Mouse (Mus musculus): ENCODE measurements around the gene Det1. TPM values are rescaled to one million over a fixed set of nuclear protein-coding genes. Genes with fewer than 3 reads are reported as not detected.

The Det1 gene
- total and polyA plus RNA-seq, 3 experiments: 15.8 to 16.8 TPM; not detected in 1

- Histone ChIP-seq H3K9me3 (replicated peaks; ENCODE audit: insufficient read depth, low read length) (no peaks in the 10 kb centered on the region), H3K27ac (ENCODE audit: control insufficient read depth, low read depth, low read length) (peak overlapping the region; percentile 94), H3K4me1 (ENCODE audit: control insufficient read depth in 1 of 2, insufficient read depth in 2 of 2, low read length in 2 of 2) (peaks cover 23 to 51% of the 10 kb centered on the region in 2 experiments), H3K9ac (ENCODE audit: control insufficient read depth, low read depth, low read length, poor library complexity, severe bottlenecking) (peak overlapping the region; percentile 35), H3K27me3 (ENCODE audit: control insufficient read depth in 1 of 2, insufficient read depth in 2 of 2, low read length in 2 of 2) (no peaks in the 10 kb centered on the region), H3K79me2 (ENCODE audit: control insufficient read depth, insufficient read depth, low read length, poor library complexity) (no peaks in the 10 kb centered on the region), H3K4me3 (ENCODE audit: control insufficient read depth in 1 of 2, insufficient read depth in 1 of 2, low read depth in 2 of 2, low read length in 2 of 2) (0 out of 4 replicates have a peak overlapping the region, but pooled peaks of 1 of the 2 experiments have one; percentile 5), H3K36me3 (ENCODE audit: control insufficient read depth in 1 of 2, insufficient read depth in 2 of 2, low read length in 2 of 2) (peaks cover 0 to 45% of the 10 kb centered on the region in 2 experiments; a peak in 2 of 4 replicates)
- TF ChIP-seq POLR2A (IDR thresholded peaks at IDR 0.05; ENCODE audit: control insufficient read depth in 1 of 2, insufficient read depth in 1 of 2, low read depth in 1 of 2, low read length in 2 of 2, poor library complexity in 1 of 2) (peak in 1 of 2 experiments; percentile 8; a peak in 1 of 4 replicates), ELF1 (IDR thresholded peaks at IDR 0.05; ENCODE audit: low read depth, low read length) (no peak), RCOR1 (IDR thresholded peaks at IDR 0.05; ENCODE audit: low read depth, low read length) (no peak), MAX (IDR thresholded peaks at IDR 0.05; ENCODE audit: low read length) (0 out of 2 replicates have a peak, but pooled peaks have one; percentile 10), TBP (IDR thresholded peaks at IDR 0.05; ENCODE audit: low read depth, low read length) (0 out of 2 replicates have a peak, but pooled peaks have one; percentile 2), CHD2 (IDR thresholded peaks at IDR 0.05; ENCODE audit: low read length) (no peak), ZC3H11A (IDR thresholded peaks at IDR 0.05; ENCODE audit: low read depth, low read length) (no peak), ZNF384 (IDR thresholded peaks at IDR 0.05; ENCODE audit: low read depth, low read length) (no peak), GATA1 (IDR thresholded peaks at IDR 0.05; ENCODE audit: low read depth, low read length) (peak; percentile 33; the same call in 1 of the 2 replicates), RAD21 (IDR thresholded peaks at IDR 0.05; ENCODE audit: low read depth, low read length) (no peak), EP300 (IDR thresholded peaks at IDR 0.05; ENCODE audit: low read depth in 1 of 2, low read length in 2 of 2) (no peak; a peak in 1 of 4 replicates)
- no peak for DNase-seq (ENCODE audit: low read depth, low spot score)
These were observed 52.4 kb downstream of the Det1 start for GRCm38 (mm10) chr7:78794571-78795092.

GRCm38 (mm10) chr7:78793895-78794570 lies 53.0 kb downstream of the Det1 start:
- no peaks in the 10 kb centered on the region for H3K27me3 ChIP-seq (ENCODE audit: control insufficient read depth in 1 of 2, insufficient read depth in 2 of 2, low read length in 2 of 2)
- DNase-seq (ENCODE audit: low read depth, low spot score): peak; percentile 84
- peaks cover 0 to 40% of the 10 kb centered on the region in 2 experiments; a peak in 2 of 4 replicates for H3K36me3 ChIP-seq (ENCODE audit: control insufficient read depth in 1 of 2, insufficient read depth in 2 of 2, low read length in 2 of 2)
- H3K9me3 ChIP-seq (replicated peaks; ENCODE audit: insufficient read depth, low read length): no peaks in the 10 kb centered on the region
- H3K27ac ChIP-seq (ENCODE audit: control insufficient read depth, low read depth, low read length): peak overlapping the region; percentile 94
- H3K9ac ChIP-seq (ENCODE audit: control insufficient read depth, low read depth, low read length, poor library complexity, severe bottlenecking): peak overlapping the region; percentile 62
- H3K4me1 ChIP-seq (ENCODE audit: control insufficient read depth in 1 of 2, insufficient read depth in 2 of 2, low read length in 2 of 2): peaks cover 21 to 48% of the 10 kb centered on the region in 2 experiments
- peak overlapping the region; percentile 12 for H3K4me3 ChIP-seq (ENCODE audit: control insufficient read depth in 1 of 2, insufficient read depth in 1 of 2, low read depth in 2 of 2, low read length in 2 of 2)
- no peaks in the 10 kb centered on the region for H3K79me2 ChIP-seq (ENCODE audit: control insufficient read depth, insufficient read depth, low read length, poor library complexity)
- TF ChIP-seq CHD2 (IDR thresholded peaks at IDR 0.05; ENCODE audit: low read length) (no peak), GATA1 (IDR thresholded peaks at IDR 0.05; ENCODE audit: low read depth, low read length) (no peak), JUND (IDR thresholded peaks at IDR 0.05; ENCODE audit: low read depth, low read length) (no peak), MAX (IDR thresholded peaks at IDR 0.05; ENCODE audit: low read length) (peak; percentile 83), ZNF384 (IDR thresholded peaks at IDR 0.05; ENCODE audit: low read depth, low read length) (no peak), POLR2AphosphoS5 (IDR thresholded peaks at IDR 0.05; ENCODE audit: borderline replicate concordance, low read depth, low read length) (no peak), MAFK (IDR thresholded peaks at IDR 0.05; ENCODE audit: borderline replicate concordance, low read depth, low read length) (no peak), TBP (IDR thresholded peaks at IDR 0.05; ENCODE audit: low read depth, low read length) (0 out of 2 replicates have a peak, but pooled peaks have one; percentile 12), MEF2A (IDR thresholded peaks at IDR 0.05; ENCODE audit: extremely low read depth, insufficient replicate concordance, low read depth, low read length, poor library complexity, severe bottlenecking) (no peak), NRF1 (IDR thresholded peaks at IDR 0.05; ENCODE audit: insufficient read depth, low read depth, low read length, poor library complexity, severe bottlenecking) (no peak), ELF1 (IDR thresholded peaks at IDR 0.05; ENCODE audit: low read depth, low read length) (0 out of 2 replicates have a peak, but pooled peaks have one; percentile 17), UBTF (IDR thresholded peaks at IDR 0.05; ENCODE audit: borderline replicate concordance, insufficient read depth, low read depth, low read length) (no peak), POLR2A (IDR thresholded peaks at IDR 0.05; ENCODE audit: control insufficient read depth in 1 of 2, insufficient read depth in 1 of 2, low read depth in 1 of 2, low read length in 2 of 2, poor library complexity in 1 of 2) (peak in 1 of 2 experiments; percentile 48; a peak in 1 of 4 replicates), ZC3H11A (IDR thresholded peaks at IDR 0.05; ENCODE audit: low read depth, low read length) (no peak), USF1 (IDR thresholded peaks at IDR 0.05; ENCODE audit: low read depth, low read length) (0 out of 2 replicates have a peak, but pooled peaks have one; percentile 21), BHLHE40 (IDR thresholded peaks at IDR 0.05; ENCODE audit: borderline replicate concordance, low read depth, low read length) (no peak), MXI1 (IDR thresholded peaks at IDR 0.05; ENCODE audit: low read depth, low read length) (peak; percentile 81; the same call in 1 of the 2 replicates), MYB (IDR thresholded peaks at IDR 0.05; ENCODE audit: low read depth, low read length) (peak; percentile 49; the same call in 1 of the 2 replicates), RCOR1 (IDR thresholded peaks at IDR 0.05; ENCODE audit: low read depth, low read length) (0 out of 2 replicates have a peak, but pooled peaks have one; percentile 22), MAZ (IDR thresholded peaks at IDR 0.05; ENCODE audit: low read depth, low read length) (no peak), ETS1 (IDR thresholded peaks at IDR 0.05; ENCODE audit: low read depth, low read length) (peak; percentile 74), ZKSCAN1 (IDR thresholded peaks at IDR 0.05; ENCODE audit: low read depth, low read length) (no peak), USF2 (IDR thresholded peaks at IDR 0.05; ENCODE audit: borderline replicate concordance in 1 of 2, insufficient read depth in 1 of 2, low read depth in 1 of 2, low read length in 2 of 2) (no peak)

Data from MEL (cell line).